Mouse (Mus musculus): ENCODE results near the gene Lcp2.

The Lcp2 gene

DNA sequence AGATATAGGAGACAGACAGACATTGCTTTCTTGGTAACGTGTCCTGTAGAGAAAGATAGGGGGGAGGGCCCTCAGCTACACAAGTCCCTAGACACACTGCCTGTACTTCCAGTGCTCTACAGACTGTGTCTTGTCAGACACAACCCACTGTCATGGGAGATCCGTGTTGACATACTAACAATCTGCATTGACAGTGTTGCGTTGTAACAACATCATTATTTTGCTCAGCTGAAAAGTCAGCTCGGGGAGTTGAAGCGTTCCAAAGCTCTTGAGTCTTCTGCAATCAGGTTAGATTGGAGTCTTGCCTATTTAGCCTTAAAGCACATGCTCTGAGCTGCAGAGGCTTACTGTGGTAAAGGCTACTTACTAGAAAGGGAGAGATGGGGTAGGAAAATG is 820 bp downstream of the Lcp2 start:
- DNase-seq (ENCODE audit: low read depth, low spot score), result no peak

DNA sequence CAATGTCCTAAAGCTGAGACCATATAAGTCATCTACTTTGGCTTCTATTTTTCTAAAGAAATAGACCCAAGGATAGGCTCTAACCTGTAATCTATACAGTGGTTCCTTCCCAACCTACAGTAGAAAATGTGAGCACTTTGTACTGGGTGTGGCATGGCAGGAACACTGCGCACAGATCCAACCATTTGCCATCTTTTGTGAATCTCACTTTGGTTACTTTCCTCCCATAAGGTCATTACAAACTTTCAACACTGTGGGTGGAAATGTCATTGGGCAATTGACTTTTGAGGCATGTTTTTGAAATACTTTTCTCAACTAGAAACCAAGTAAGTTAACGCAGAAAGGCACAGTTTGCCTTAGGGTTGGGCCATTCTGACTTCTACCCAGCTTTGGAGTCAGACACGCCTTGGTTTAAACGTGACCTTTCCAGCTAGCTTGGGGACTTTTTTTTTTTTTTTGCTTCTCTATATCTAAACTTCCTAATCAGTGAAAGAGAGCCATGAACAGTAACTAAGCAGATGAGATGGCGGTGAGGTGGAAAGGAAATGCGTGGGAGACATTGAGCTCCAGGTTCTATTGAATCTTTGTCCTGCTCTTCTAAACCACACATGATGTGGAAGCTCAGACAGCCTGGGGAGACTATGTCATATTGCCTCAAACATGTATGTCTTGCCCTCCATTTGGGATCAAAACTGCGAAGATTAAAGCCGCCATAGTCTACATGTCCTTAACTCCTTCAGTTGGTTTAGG is 1.8 kb downstream of the Lcp2 start:
- no peak for DNase-seq (ENCODE audit: low read depth, low spot score)

DNA sequence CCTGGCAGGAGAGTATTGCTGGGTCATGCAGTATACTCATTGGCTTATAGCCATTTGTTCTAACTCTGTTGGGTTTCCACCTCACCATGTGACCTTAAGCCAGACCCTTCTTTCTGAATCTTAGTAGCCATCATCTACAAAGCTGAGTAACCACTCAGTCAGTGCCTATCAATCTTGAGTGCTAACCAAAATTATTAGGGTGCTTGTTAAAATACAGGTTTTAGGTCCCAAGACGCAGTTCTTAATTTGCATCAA is 2.3 kb downstream of the Lcp2 start:
- DNase-seq (ENCODE audit: low read depth, low spot score), result no peak

DNA sequence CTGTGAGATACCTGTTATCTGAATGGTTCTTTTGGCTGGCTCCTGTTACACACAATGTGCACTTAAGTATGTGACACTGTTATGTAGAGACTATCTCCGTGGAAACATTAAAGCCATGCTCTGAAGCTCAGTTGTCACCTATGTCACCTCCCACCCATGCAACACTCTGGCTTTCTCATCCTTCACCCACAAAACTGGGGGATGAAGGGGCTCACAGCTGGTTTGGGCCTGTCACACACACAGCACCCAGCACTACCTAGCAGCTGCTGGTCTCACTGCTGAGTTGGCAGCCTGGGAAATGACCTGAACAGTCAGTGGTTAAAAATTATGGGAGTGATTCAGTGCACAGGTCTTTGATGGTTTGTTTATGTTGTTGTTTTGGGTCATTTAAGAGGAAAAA is 3.3 kb downstream of the Lcp2 start:
- no peak for DNase-seq (ENCODE audit: low read depth, low spot score)

DNA sequence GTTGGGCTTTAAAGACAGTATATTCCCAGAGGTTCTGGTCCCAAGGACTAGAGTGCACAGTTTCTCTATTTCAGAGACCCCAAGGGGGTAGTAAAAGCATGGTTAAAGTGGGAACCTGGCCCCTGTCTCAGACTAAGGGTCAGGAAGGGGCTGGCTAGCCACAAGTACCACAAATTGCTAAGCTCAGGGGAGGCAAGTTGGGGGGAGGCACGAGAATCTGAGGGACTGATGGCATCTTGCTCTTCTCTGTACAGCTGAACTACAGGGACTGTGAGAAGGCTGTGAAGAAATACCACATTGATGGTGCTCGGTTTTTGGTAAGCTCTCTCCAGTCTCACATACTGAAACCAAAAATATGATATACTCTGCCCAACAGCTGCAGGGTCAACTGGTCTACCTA is 3.9 kb downstream of the Lcp2 start:
- no peak for DNase-seq (ENCODE audit: low read depth, low spot score)

DNA sequence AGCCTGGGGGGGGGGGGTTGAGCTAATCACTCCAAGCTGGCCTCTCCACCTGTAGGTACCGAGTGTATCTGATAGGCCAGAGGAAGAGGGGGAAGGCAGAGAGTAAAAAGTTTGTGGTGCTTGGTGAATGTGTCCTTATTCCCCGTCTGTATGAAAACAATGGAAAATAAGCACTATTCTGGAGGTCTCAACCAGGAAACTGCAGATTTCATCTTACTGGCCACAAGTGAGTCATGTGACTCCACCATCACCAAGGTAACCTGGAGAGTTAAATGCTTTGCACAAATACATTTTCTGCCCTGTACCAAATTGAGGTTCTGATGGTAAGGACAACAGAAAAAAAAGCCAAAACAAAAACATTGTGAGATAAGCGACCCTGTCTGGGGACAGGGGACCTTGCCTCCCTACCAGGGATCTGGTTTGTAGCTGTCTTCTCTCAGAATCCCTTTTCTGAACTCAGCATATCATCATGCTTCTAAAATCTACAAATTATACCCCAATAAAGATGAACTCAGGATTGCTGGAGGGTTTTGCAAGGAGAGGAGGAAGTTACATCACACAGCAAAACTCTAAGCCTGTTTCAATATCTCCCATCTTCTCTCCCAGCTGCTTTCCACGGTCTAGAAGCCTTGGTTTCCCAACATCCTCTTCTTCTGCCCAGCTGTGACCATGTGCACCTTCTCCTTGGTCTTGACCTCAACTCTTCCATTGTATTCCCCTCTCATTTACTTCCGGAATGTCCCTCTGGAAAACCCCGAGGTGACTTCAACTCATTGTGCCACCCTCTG is 6.5 kb downstream of the Lcp2 start:
- DNase-seq (ENCODE audit: low read depth, low spot score), result no peak

DNA sequence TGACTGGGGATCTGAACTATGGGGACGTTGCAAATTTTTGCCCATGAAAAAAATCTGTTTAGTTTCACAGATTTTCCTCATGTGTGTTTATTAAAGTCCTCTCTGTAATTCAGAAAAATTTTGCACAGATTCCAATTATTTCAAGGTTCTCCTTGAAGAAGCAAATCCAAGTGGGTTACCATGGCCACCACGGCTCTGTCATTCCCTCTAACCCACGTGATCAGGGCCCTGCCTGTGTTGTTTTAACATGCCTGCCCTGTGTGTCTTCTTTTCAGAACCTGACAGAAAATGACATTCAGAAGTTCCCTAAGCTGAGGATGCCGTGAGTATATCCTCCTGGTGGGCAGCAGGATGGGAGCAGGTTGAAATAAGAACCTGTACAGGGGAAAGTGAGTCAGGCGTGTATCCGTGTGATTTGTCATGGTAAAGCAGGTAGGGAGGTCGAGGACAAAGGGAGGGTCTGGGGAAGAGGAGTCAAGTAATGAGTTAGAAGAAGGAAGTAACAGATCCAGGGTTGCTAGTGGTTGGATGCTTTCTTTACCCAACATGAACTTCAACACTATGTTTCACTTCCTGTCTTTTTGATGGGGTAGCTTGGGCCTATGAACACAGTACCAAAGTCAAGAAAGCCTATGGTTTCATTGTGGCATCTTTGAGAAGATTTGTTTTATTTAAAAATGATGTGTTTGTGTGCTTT is 7.5 kb downstream of the Lcp2 start:
- DNase-seq (ENCODE audit: low read depth, low spot score), result no peak

DNA sequence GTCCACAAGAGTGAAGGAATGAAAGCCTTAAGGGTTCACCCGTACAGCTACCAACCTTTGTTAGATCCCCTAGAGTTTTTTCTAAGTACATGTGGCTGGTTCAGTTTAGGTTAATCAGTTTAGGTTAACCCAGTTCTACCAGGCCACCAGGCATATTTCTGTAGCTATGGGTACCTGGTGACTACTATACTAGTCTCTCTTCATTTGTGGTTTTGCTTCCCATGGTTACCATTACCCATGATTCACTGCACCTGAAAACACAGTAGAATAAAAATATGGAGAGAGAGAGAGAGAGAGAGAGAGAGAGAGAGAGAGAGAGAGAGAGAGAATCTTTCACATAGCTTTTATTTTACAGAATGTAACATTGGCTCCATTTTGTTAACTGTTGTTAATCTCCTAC is 10.0 kb downstream of the Lcp2 start:
- DNase-seq (ENCODE audit: low read depth, low spot score), result no peak

DNA sequence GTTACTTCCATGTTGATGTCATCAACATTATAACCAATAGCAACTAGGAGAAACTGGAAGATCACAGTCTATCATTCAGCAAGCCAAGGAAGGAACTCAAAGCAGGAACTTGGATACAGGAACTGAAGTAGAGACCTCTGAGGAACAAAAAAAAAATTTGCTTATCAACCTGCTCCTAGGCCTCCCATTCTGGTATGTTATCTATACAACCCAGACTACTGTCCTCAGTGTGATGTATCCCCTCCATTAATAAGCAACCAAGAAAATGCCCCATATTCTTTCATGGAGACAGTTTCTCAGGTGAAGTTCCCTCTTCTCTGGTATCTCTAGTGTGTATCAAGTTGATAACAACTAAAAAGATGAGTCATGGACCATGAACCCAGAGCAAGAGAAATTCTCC is 11.6 kb downstream of the Lcp2 start:
- no peak for DNase-seq (ENCODE audit: low read depth, low spot score)

DNA sequence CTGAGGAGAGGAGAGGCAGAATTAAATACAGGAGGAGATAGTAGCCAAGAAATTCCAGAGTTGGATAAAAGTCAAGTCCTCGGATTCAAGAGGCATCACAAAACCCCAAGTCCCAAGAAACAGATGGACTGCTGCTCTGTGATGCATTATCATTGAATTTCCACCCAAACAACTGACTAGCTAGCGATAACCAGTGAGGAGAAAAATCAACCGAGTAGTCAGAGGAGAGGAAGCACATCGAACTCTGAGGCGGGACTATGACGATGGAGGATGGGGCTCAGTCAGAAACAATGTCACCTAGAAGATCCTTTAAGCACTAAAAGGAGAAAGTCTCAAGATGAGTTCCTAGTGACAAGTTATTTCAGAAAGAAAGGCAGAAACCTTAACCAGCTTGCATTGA is 12.2 kb downstream of the Lcp2 start:
- DNase-seq (ENCODE audit: low read depth, low spot score), result no peak

DNA sequence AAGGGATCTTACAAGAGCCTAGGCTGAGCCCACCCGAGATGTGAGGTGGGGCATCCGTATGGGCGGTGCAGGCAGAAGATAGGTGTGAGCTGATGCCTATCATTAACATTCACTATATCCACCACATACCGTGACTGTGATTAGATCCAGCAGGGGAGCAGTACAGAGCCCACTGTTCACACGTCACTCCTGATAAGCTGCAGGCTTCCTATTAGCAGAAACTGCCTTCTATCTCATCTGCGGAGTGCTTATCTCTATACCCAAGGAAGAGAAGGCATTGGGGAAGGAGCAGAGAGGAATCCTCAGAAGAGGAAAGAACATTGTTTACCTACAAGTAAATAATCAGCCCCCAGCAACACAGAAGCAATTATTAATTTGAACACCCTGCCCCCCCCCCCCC is 15.0 kb downstream of the Lcp2 start:
- no peak for DNase-seq (ENCODE audit: low read depth, low spot score)

DNA sequence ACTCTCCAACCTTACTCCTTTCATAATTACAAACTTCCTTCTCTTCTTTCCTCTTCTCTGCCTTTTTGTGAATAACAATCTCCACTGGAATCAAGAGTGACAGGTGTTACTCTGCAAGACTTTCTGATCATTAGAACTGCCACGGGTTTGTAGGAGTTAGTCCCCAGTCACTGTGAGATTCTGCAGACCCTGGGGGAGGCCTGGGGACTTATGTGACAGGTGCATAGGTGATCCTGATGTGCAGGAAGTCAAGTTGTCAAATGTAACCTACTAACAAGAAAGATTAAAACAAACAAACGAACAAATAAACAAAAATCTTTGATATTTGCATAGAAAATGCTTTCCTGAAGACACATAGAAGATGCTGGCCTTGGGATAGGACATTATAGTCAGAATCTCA is 16.5 kb downstream of the Lcp2 start:
- DNase-seq (ENCODE audit: low read depth, low spot score), result no peak

DNA sequence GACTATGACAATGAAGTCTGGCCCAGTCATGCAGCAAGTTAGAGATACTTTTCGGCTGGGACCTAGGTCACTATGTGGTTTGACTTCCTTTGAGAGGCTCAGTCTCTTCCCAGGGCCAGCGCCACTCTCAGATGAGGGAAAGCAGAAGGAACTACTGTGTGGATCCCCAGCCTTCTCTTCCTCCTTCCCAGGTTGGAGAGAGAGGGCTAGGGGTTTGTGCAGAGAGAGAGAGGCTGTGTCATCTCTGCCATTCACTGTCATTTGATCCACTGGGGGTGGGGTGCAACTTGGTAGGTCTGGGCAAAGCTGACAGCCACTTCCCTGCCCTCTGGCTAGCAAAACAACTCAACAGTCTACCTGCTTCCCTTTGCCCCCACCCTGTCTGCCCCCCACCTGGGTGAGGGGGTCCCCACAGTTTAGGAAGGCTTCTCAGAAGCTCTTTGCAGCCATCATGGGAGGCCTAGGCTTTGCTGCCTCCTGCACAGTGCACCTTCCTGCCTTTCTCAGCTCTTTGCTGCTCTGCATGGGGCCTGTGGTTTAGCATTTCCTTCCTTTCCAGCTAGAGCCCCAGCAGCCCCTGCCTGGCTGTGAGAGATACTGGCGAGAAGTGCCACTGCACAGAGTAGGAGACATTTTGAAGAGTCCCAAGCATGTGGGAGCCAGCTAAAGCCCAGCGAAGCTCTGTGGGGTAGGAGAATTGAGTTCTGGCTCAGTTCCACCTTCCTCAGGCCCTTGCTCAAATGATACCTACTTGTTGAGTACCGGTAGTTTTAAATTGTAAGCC is 17.2 kb downstream of the Lcp2 start:
- DNase-seq (ENCODE audit: low read depth, low spot score), result no peak

DNA sequence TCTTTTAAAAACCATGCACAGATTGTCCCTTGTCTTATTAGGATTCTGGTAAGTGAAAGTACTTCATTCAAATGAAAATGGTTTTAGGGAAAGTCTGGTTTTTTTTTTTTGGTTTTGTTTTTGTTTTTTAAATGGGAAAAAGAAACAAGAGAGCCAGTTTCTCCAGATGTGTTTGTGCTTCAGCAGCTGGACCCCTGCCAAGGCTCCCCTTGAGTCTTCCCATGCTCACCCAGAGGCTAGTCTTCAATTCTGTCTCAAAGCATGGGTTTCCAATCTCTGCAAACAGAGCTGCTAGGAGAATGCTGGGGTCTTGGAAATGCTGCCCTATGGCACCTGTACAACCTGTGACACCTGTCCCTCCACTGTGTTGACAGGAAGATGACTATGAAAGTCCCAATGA is 23.9 kb downstream of the Lcp2 start:
- DNase-seq (ENCODE audit: low read depth, low spot score), result no peak

DNA sequence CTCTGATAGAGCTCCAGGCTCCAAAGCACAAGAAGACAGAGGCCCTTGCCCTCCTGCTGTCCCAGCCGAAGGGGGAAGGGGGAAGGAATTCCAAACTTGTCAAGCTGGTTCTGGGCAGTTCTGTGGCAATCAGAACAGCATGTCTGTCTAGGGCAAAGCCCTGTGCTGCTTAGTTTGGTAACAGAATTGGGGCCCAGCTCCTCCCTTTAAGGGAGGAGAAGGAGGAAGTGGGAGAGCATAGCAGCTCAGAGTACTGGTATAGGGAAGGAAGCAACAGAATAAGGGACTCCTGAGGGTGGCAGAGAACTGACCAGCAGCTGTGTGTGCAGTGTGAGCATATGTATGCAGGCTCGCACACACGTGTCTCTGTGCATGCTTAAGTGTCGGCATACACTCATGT is 25.6 kb downstream of the Lcp2 start:
- no peak for DNase-seq (ENCODE audit: low read depth, low spot score)

DNA sequence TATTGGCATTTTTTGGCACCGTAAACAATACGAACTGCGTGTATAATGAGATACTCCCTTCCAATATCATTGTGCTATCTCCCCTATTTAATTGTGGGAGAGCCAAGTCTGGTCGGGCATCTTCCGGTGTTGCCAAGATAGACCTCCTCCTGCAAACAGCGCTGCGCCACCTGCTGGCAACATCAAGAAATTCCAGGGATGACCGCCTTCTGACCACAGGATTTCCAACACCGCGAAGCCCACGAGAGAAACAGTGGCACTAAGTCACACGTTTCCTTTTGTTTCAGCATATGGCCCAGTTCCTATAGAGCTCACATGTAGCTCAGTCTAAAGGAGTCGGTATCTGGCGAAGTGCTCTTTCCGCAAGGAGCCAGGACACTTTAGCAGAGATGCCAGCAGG is 27.1 kb downstream of the Lcp2 start:
- DNase-seq (ENCODE audit: low read depth, low spot score), result no peak

DNA sequence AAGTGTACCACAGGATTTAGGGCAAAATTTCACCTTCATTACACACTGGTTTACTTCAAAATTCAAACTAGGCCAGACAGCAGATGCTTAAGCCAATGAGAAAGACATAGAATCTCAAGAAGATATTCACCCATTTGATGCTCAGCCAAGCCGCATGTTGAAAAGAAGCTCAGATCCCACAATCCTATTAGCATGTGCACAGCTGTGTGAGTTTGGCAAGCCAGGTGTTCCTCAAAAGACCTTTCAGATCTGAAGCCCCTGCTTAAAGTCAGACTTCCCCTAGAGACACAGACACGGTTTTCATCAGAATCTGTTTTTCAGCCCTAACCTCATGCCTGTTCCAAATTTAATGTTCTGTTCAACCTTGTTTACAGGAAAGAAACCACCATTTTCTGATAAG is 31.1 kb downstream of the Lcp2 start:
- no peak for DNase-seq (ENCODE audit: low read depth, low spot score)

DNA sequence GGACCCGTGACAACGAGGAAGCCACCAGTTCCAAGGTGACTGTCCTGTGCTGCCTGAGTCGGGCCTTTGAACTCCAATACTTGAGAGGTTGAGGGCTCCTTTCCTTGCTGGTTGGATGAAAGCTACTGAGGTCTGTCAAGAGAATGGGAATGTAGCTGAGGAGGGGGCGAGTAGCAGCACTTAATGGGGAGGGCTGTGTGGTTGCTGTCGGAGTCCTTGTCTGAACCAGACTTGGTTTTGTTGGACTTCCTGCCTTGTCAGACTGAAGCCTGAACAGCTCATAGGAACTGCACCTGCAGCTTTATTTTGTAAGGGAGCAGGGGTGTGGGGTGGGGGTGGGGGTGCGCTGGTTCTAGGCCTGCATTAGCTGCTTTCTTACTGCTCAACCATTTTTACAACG is 31.9 kb downstream of the Lcp2 start:
- no peak for DNase-seq (ENCODE audit: low read depth, low spot score)

DNA sequence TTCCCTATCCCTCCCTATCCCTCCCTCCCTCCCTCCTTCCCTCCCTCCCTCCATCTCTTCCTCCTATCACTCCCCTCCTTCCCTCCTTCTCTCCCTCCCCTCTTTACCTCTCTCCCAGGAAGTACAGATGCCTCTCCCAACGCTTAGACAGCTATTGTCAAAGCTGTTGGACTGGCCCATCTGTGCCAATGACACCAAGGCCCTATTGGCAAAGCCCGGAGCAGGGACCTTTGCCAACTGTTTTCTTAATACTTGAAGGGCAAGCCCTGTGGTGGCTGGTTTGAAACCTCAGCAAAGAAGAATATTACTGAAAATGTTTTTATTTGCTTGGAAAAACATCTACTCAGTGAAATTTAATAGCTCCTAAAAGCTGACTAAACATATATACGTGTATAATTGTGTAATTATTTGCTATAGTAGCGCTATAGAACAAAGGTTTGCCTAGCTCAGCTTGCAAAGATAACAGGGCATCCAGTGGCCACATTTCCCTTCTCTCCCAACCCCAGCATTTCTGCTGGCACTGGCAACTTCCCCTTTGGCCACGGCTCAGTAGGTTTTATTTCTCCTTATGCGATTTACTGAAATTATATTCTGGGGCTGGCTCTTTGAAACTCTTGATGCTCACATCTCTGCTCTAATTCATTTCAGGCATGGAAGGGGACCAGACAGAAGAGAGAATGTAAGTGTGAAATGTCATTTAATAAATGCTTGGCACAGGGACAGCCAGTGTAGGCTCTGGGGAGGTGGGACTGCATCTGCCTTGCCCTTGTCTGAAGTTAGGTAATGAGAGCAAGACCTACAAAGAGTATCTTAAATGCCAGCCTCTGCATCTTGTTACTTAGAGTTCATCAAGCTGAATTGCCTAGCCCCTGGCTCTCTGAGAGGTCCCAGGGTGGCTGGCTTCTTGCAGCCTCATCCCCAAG is 33.1 kb downstream of the Lcp2 start:
- no peak for DNase-seq (ENCODE audit: low read depth, low spot score)

DNA sequence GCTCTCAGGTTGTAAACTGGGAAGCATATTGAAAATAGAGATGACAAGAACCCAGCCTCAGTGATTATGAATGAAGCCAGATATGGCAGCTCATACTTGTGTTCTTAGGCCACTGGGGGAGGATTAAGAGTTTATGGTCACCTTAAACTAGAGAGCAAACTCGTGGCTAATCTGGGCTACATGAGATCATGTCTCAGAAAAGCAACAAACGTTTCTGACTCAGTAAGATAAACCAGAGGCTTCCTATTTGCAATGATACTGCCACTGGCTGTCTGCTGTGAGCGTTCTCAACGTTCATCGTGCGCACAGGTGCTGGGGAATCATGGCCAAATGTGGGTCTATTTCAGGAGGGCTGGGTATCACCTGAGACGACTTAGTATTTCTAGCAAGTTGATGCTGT is 37.1 kb downstream of the Lcp2 start:
- DNase-seq (ENCODE audit: low read depth, low spot score), result no peak

DNA sequence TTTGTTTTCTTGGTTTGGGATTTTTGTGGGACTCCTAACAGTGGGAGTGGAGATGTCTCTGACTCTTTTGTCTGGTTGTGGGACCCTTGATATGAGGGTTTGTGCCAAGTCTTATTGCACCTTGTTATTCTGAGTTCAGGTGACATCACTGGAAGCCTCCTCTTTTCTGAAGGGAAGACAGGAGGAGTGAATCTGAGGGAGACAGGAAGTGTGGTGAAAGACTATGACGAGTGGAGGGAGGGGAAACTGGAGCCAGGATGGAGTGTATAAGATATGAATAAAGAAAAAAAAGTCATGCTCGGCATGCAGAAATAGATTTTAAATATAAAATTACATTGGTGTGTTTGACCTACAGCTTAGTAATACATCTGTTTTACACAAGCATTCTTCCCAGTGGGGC is 37.9 kb downstream of the Lcp2 start:
- no peak for DNase-seq (ENCODE audit: low read depth, low spot score)
